Mouse (Mus musculus): ENCODE measurements around the gene Slc35b1. TPM values are rescaled to one million over a fixed set of nuclear protein-coding genes. Genes with fewer than 3 reads are reported as not detected.

Gene Slc35b1
- polyA plus RNA-seq, 1 experiment = 5.7 TPM

GRCm38 (mm10) chr11:95355661-95356011 lies 28.9 kb upstream of the Slc35b1 start:
- no peak for TF ChIP-seq GATA1 (IDR thresholded peaks at IDR 0.05; ENCODE audit: low read length)

- TF ChIP-seq GATA1 (IDR thresholded peaks at IDR 0.05; ENCODE audit: low read length) = no peak
Observed at GRCm38 (mm10) chr11:95356039-95356438, 28.5 kb upstream of the Slc35b1 start.

GRCm38 (mm10) chr11:95356469-95357273 lies 27.8 kb upstream of the Slc35b1 start:
- TF ChIP-seq GATA1 (IDR thresholded peaks at IDR 0.05; ENCODE audit: low read length) = peak; percentile 91

- no peak for TF ChIP-seq GATA1 (IDR thresholded peaks at IDR 0.05; ENCODE audit: low read length)
Observed at GRCm38 (mm10) chr11:95358263-95358662, 26.2 kb upstream of the Slc35b1 start.

GRCm38 (mm10) chr11:95364388-95364787 lies 20.1 kb upstream of the Slc35b1 start:
- TF ChIP-seq GATA1 (IDR thresholded peaks at IDR 0.05; ENCODE audit: low read length) = no peak

GRCm38 (mm10) chr11:95365596-95365995 lies 18.9 kb upstream of the Slc35b1 start:
- no peak for TF ChIP-seq GATA1 (IDR thresholded peaks at IDR 0.05; ENCODE audit: low read length)

GRCm38 (mm10) chr11:95366280-95366897 lies 18.1 kb upstream of the Slc35b1 start:
- no peak for TF ChIP-seq GATA1 (IDR thresholded peaks at IDR 0.05; ENCODE audit: low read length)

- TF ChIP-seq GATA1 (IDR thresholded peaks at IDR 0.05; ENCODE audit: low read length) = no peak
Observed at GRCm38 (mm10) chr11:95367011-95367735, 17.3 kb upstream of the Slc35b1 start.

- no peak for TF ChIP-seq GATA1 (IDR thresholded peaks at IDR 0.05; ENCODE audit: low read length)
Observed at GRCm38 (mm10) chr11:95368231-95368823, 16.2 kb upstream of the Slc35b1 start.

GRCm38 (mm10) chr11:95368871-95369270 lies 15.6 kb upstream of the Slc35b1 start:
- no peak for TF ChIP-seq GATA1 (IDR thresholded peaks at IDR 0.05; ENCODE audit: low read length)

GRCm38 (mm10) chr11:95369964-95370890 lies 14.3 kb upstream of the Slc35b1 start:
- TF ChIP-seq GATA1 (IDR thresholded peaks at IDR 0.05; ENCODE audit: low read length) = no peak

GRCm38 (mm10) chr11:95371182-95371581 lies 13.3 kb upstream of the Slc35b1 start:
- no peak for TF ChIP-seq GATA1 (IDR thresholded peaks at IDR 0.05; ENCODE audit: low read length)

GRCm38 (mm10) chr11:95378926-95379325 lies 5.6 kb upstream of the Slc35b1 start:
- TF ChIP-seq GATA1 (IDR thresholded peaks at IDR 0.05; ENCODE audit: low read length) = no peak

GRCm38 (mm10) chr11:95379552-95379951 lies 4.9 kb upstream of the Slc35b1 start:
- no peak for TF ChIP-seq GATA1 (IDR thresholded peaks at IDR 0.05; ENCODE audit: low read length)

GRCm38 (mm10) chr11:95380711-95381110 lies 3.8 kb upstream of the Slc35b1 start:
- no peak for TF ChIP-seq GATA1 (IDR thresholded peaks at IDR 0.05; ENCODE audit: low read length)

Data from G1E-ER4 (cell line).